Mouse (Mus musculus) E14TG2a.4 (cell line): ENCODE measurements around the gene Clcn6.

ENCODE experiments used
- H3K27me3 ChIP-seq: 2 replicates; pipeline ENCODE4 v1.6.1; 2014; ENCODE audit warnings: low read length, control low read depth; ENCODE audit not compliant: insufficient read depth
- H3K36me3 ChIP-seq: 2 replicates; pipeline ENCODE4 v1.6.1; 2014; ENCODE audit warnings: low read length, control low read depth; ENCODE audit not compliant: insufficient read depth
- H3K4me1 ChIP-seq: replicated peaks from 2 replicates; pipeline ENCODE4 v1.6.1; 2014; ENCODE audit warnings: low read depth, low read length, control low read depth
- H3K4me3 ChIP-seq: replicated peaks from 2 replicates; pipeline ENCODE4 v1.5.1; 2014; ENCODE audit warnings: mild to moderate bottlenecking, low read length
- H3K9me3 ChIP-seq: 2 replicates; pipeline ENCODE4 v1.6.1; 2014; ENCODE audit warnings: low read length, control low read depth
- CTCF ChIP-seq: conservative IDR thresholded peaks from 2 replicates; pipeline ENCODE4 v1.5.1; 2014; ENCODE audit warnings: low read length
- NANOG ChIP-seq: IDR thresholded peaks from 2 replicates; pipeline ENCODE4 v1.6.1; 2014; ENCODE audit warnings: borderline replicate concordance, low read length, mixed read lengths
- POU5F1 ChIP-seq: IDR thresholded peaks from 2 replicates; pipeline ENCODE4 v1.6.1; 2014; ENCODE audit warnings: low read length, borderline replicate concordance

Gene Clcn6

DNA sequence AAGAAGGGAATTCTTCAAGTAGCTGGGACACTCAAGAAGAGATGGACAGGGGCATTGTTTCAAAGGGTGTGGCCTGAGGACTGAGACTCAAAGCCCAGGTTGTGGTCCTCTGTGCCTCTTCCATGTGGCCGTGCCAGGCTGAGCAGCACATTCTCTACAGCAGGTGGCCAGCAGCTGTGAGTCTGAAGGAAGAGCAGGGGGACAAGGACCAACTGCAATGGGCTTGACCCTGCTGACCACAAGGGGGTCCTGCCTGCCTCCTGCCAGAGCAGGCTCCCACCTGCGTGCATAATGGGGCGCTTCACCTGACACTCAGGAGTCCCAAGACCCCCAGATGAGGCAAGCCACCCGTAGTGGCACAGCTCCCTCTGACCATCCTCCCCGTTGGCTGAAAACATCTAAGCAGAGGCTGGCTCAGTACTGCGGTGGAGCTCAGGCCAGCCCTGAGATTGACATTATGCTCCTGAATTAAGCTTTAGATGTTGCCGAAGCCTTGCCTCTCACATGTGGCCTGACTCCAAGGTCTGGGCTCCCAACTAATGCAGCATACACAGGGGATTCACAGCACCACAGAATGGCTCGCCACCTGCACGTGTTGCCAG, 19.7 kb upstream of the Clcn6 start:
- H3K4me1 ChIP-seq = peaks cover 14% of the 10 kb centered on the region
- no peaks in the 10 kb centered on the region for H3K9me3 ChIP-seq
- H3K27me3 ChIP-seq = peaks cover 8% of the 10 kb centered on the region; the same call in 1 of the 2 replicates
- no peak overlapping the region for H3K4me3 ChIP-seq
- H3K36me3 ChIP-seq = peaks cover 59% of the 10 kb centered on the region
- TF ChIP-seq CTCF = no peak
- TF ChIP-seq NANOG = no peak
- no peak for TF ChIP-seq POU5F1

GRCm38 (mm10) chr4:148057661-148058209, 19.1 kb upstream of the Clcn6 start:
- TF ChIP-seq NANOG = no peak
- no peak for TF ChIP-seq CTCF
- TF ChIP-seq POU5F1 = no peak
- Histone ChIP-seq H3K4me1 (peaks cover 15% of the 10 kb centered on the region), H3K36me3 (peaks cover 65% of the 10 kb centered on the region), H3K27me3 (peaks cover 8% of the 10 kb centered on the region; the same call in 1 of the 2 replicates), H3K4me3 (no peak overlapping the region), H3K9me3 (no peaks in the 10 kb centered on the region)

GRCm38 (mm10) chr4:148056801-148057200, 18.2 kb upstream of the Clcn6 start:
- peaks cover 6% of the 10 kb centered on the region; the same call in 1 of the 2 replicates for H3K27me3 ChIP-seq
- peaks cover 74% of the 10 kb centered on the region for H3K36me3 ChIP-seq
- TF ChIP-seq POU5F1 (no peak), NANOG (no peak), CTCF (no peak)
- H3K4me3 ChIP-seq = no peak overlapping the region
- peaks cover 25% of the 10 kb centered on the region for H3K4me1 ChIP-seq
- H3K9me3 ChIP-seq = no peaks in the 10 kb centered on the region

DNA sequence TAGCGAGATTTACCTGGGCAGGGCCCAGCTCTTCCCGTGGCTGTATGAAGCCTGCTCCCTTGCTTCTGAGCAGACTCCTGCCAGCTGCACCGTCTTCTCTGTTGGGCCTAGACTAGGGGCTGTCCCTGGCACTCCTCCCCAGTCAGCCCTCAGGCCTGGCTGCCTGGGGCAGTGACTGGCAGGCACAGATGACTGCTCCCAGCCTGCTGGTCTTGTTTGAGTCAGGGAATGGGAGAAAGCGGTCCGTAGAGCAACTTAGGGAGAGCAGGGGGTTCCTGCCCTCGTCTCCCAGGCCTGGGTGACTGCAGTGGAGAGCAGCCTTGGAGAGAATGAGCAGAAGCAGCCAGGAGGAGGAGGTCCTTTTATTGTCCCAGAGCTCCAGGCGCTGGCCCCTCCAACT, 17.6 kb upstream of the Clcn6 start:
- Histone ChIP-seq H3K36me3 (peaks cover 80% of the 10 kb centered on the region), H3K27me3 (peaks cover 5% of the 10 kb centered on the region; the same call in 1 of the 2 replicates), H3K4me1 (peaks cover 30% of the 10 kb centered on the region), H3K9me3 (no peaks in the 10 kb centered on the region), H3K4me3 (no peak overlapping the region)
- no peak for TF ChIP-seq CTCF

DNA sequence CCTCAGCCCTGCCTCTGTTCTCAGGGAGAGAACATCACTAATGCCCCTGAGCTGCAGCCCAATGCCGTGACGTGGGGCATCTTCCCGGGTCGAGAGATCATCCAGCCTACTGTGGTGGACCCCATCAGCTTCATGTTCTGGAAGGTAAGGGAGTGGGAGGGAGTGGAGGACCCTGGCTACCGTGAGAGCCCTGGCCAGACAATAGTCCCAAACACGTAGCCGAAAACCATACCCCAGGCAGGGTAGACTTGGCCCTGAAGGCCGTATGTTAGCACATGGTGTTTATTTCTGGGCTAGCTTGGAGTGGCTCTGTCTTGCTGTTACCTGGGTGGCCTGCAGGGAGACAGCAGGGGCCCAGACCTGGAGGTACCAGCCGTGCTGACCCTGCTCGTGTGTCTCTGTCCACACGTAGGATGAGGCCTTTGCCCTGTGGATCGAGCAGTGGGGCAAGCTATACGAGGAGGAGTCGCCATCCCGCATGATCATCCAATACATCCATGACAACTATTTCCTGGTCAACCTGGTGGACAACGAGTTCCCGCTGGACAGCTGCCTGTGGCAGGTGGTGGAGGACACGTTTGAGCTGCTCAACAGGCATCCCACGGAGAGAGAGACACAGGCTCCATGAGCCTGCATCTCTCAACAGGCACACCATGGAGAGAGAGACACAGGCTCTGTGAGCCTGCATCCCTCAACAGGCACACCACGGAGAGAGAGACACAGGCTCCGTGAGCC, 16.5 kb upstream of the Clcn6 start:
- Histone ChIP-seq H3K9me3 (no peaks in the 10 kb centered on the region), H3K27me3 (no peaks in the 10 kb centered on the region), H3K4me3 (no peak overlapping the region), H3K36me3 (peaks cover 91% of the 10 kb centered on the region), H3K4me1 (peaks cover 33% of the 10 kb centered on the region)
- no peak for TF ChIP-seq NANOG
- no peak for TF ChIP-seq CTCF
- TF ChIP-seq POU5F1 = no peak

- Histone ChIP-seq H3K4me3 (no peak overlapping the region), H3K36me3 (peaks cover 100% of the 10 kb centered on the region), H3K9me3 (no peaks in the 10 kb centered on the region), H3K4me1 (peaks cover 36% of the 10 kb centered on the region), H3K27me3 (no peaks in the 10 kb centered on the region)
- no peak for TF ChIP-seq POU5F1
- no peak for TF ChIP-seq NANOG
- no peak for TF ChIP-seq CTCF
These were observed 14.8 kb upstream of the Clcn6 start for GRCm38 (mm10) chr4:148053417-148053920.

- peaks cover 40% of the 10 kb centered on the region for H3K4me1 ChIP-seq
- no peak overlapping the region for H3K4me3 ChIP-seq
- TF ChIP-seq CTCF (no peak), POU5F1 (no peak), NANOG (no peak)
- no peaks in the 10 kb centered on the region for H3K9me3 ChIP-seq
- no peaks in the 10 kb centered on the region for H3K27me3 ChIP-seq
- H3K36me3 ChIP-seq = peaks cover 100% of the 10 kb centered on the region
These were observed 14.4 kb upstream of the Clcn6 start for GRCm38 (mm10) chr4:148052976-148053375.

DNA sequence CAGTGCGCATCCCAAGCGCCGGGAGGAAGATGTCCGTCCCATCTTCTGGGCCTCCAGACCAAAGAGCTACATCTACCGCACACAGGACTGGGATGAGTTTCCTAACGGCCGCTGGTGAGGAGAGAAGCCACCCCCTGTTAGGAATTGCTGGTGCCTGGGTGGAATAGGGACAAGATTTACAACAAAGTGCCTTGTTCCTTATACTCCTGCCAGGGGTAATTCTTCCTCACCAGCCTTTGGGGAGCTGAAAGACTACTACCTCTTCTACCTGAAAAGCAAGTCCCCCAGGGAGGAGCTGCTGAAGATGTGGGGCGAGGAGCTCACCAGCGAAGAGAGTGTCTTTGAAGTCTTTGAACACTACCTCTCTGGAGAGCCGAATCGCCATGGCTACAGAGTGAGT, 13.3 kb upstream of the Clcn6 start:
- TF ChIP-seq POU5F1 = no peak
- no peak for TF ChIP-seq NANOG
- TF ChIP-seq CTCF = no peak
- no peaks in the 10 kb centered on the region for H3K9me3 ChIP-seq
- peaks cover 37% of the 10 kb centered on the region for H3K4me1 ChIP-seq
- no peak overlapping the region for H3K4me3 ChIP-seq
- H3K36me3 ChIP-seq = peaks cover 100% of the 10 kb centered on the region
- H3K27me3 ChIP-seq = no peaks in the 10 kb centered on the region
